Mouse (Mus musculus) urinary bladder, adult 18-20 months (tissue): ENCODE data around the gene Pip4k2a.

Source experiments
- DNase-seq, 2 experiments: peaks; one replicate each; pipeline ENCODE4 v3.0.0; 2022; ENCODE audit warnings: low spot score in 2 of 2, mixed read lengths in 2 of 2

The Pip4k2a gene

GRCm38 (mm10) chr2:18839532-18839931 lies 158.4 kb downstream of the Pip4k2a start:
- DNase-seq = no peak

GRCm38 (mm10) chr2:18835266-18835908 lies 162.5 kb downstream of the Pip4k2a start:
- DNase-seq = no peak

GRCm38 (mm10) chr2:18833024-18833590 lies 164.8 kb downstream of the Pip4k2a start:
- DNase-seq = no peak

- DNase-seq = no peak
Measured at GRCm38 (mm10) chr2:18831031-18831774, 166.7 kb downstream of the Pip4k2a start.

- DNase-seq = peak in 1 of 2 experiments; percentile 4
Measured at GRCm38 (mm10) chr2:18822711-18823110, 175.2 kb downstream of the Pip4k2a start.

- DNase-seq = peak; percentile 4 to 8
Measured at GRCm38 (mm10) chr2:18821451-18822379, 176.2 kb downstream of the Pip4k2a start.

- no peak for DNase-seq
Measured at GRCm38 (mm10) chr2:18819520-18819919, 178.4 kb downstream of the Pip4k2a start.

GRCm38 (mm10) chr2:18816036-18816435 lies 181.9 kb downstream of the Pip4k2a start:
- DNase-seq = no peak

GRCm38 (mm10) chr2:18815336-18815965 lies 182.5 kb downstream of the Pip4k2a start:
- DNase-seq = no peak

- DNase-seq = no peak
Measured at GRCm38 (mm10) chr2:18814447-18814804, 183.5 kb downstream of the Pip4k2a start.

GRCm38 (mm10) chr2:18813683-18814446 lies 184.1 kb downstream of the Pip4k2a start:
- no peak for DNase-seq

GRCm38 (mm10) chr2:18807961-18808360 lies 190.0 kb downstream of the Pip4k2a start:
- DNase-seq = no peak

- DNase-seq = no peak
Measured at GRCm38 (mm10) chr2:18801281-18801862, 196.6 kb downstream of the Pip4k2a start.

- DNase-seq = no peak
Measured at GRCm38 (mm10) chr2:18800646-18801251, 197.2 kb downstream of the Pip4k2a start.

- DNase-seq = peak; percentile 1 to 21
Measured at GRCm38 (mm10) chr2:18799966-18800645, 197.8 kb downstream of the Pip4k2a start.

GRCm38 (mm10) chr2:18799265-18799965 lies 198.5 kb downstream of the Pip4k2a start:
- no peak for DNase-seq

- DNase-seq = no peak
Measured at GRCm38 (mm10) chr2:18797776-18798175, 200.2 kb downstream of the Pip4k2a start.

GRCm38 (mm10) chr2:18794261-18794660 lies 203.7 kb downstream of the Pip4k2a start:
- no peak for DNase-seq
